Mouse (Mus musculus): ENCODE results near the gene Dnm3. TPM values are rescaled to one million over a fixed set of nuclear protein-coding genes. Genes with fewer than 3 reads are reported as not detected.
A peak's percentile ranks its signal among the peaks of the same experiment; 100 is the strongest.

Gene Dnm3
- polyA plus RNA-seq, 1 experiment from 2014 or later: 4.4 TPM

- 0 out of 2 replicates have a peak overlapping the region, but pooled peaks have one; percentile 11 for H3K27ac ChIP-seq
- H3K4me2 ChIP-seq (replicated peaks): no peak overlapping the region
- H3K4me1 ChIP-seq (replicated peaks): 0 out of 2 replicates have a peak, but pooled peaks cover 3% of the 10 kb centered on the region
- no peak overlapping the region for H3K4me3 ChIP-seq (replicated peaks)
- no peaks in the 10 kb centered on the region for H3K27me3 ChIP-seq (replicated peaks)
- no peaks in the 10 kb centered on the region for H3K9me3 ChIP-seq
- no peaks in the 10 kb centered on the region for H3K36me3 ChIP-seq
- ATAC-seq: no peak
- WGBS: 69% methylated on average over 8 of the region's 8 CpGs
- H3K9ac ChIP-seq: no peak overlapping the region
Measured at GRCm38 (mm10) chr1:162081693-162082372, 396.0 kb downstream of the Dnm3 start.

- no peaks in the 10 kb centered on the region for H3K9me3 ChIP-seq
- no peak overlapping the region for H3K9ac ChIP-seq
- peaks cover 9% of the 10 kb centered on the region; the same call in 1 of the 2 replicates for H3K4me1 ChIP-seq (replicated peaks)
- H3K27me3 ChIP-seq (replicated peaks): no peaks in the 10 kb centered on the region
- H3K4me3 ChIP-seq (replicated peaks): no peak overlapping the region
- WGBS: 88% methylated on average over 7 of the region's 7 CpGs
- no peak overlapping the region for H3K4me2 ChIP-seq (replicated peaks)
- no peak overlapping the region for H3K27ac ChIP-seq
- ATAC-seq: no peak
- H3K36me3 ChIP-seq: no peaks in the 10 kb centered on the region
Measured at GRCm38 (mm10) chr1:162079989-162080388, 397.8 kb downstream of the Dnm3 start.

- Histone ChIP-seq H3K9me3 (no peaks in the 10 kb centered on the region), H3K4me1 (replicated peaks) (peaks cover 6% of the 10 kb centered on the region; the same call in 1 of the 2 replicates), H3K27me3 (replicated peaks) (no peaks in the 10 kb centered on the region), H3K9ac (no peak overlapping the region), H3K4me2 (replicated peaks) (no peak overlapping the region), H3K27ac (peak overlapping the region; percentile 59; the same call in 1 of the 2 replicates), H3K36me3 (no peaks in the 10 kb centered on the region), H3K4me3 (replicated peaks) (no peak overlapping the region)
- WGBS: 73% methylated on average over 6 of the region's 6 CpGs
- ATAC-seq: no peak
Measured at GRCm38 (mm10) chr1:162077454-162077853, 400.4 kb downstream of the Dnm3 start.

GRCm38 (mm10) chr1:162076581-162077001 lies 401.2 kb downstream of the Dnm3 start:
- H3K4me1 ChIP-seq (replicated peaks): peaks cover 6% of the 10 kb centered on the region; the same call in 1 of the 2 replicates
- H3K4me3 ChIP-seq (replicated peaks): no peak overlapping the region
- H3K27me3 ChIP-seq (replicated peaks): no peaks in the 10 kb centered on the region
- no peaks in the 10 kb centered on the region for H3K36me3 ChIP-seq
- ATAC-seq: peak; percentile 49; the same call in 1 of the 2 replicates
- no peaks in the 10 kb centered on the region for H3K9me3 ChIP-seq
- peak overlapping the region; percentile 59 for H3K27ac ChIP-seq
- H3K4me2 ChIP-seq (replicated peaks): no peak overlapping the region
- no peak overlapping the region for H3K9ac ChIP-seq
- 37% methylated on average over 10 of the region's 10 CpGs for WGBS

- Histone ChIP-seq H3K9ac (no peak overlapping the region), H3K4me2 (replicated peaks) (no peak overlapping the region), H3K4me3 (replicated peaks) (no peak overlapping the region), H3K27ac (peak overlapping the region; percentile 80; the same call in 1 of the 2 replicates), H3K9me3 (no peaks in the 10 kb centered on the region), H3K4me1 (replicated peaks) (peaks cover 6% of the 10 kb centered on the region; the same call in 1 of the 2 replicates), H3K36me3 (no peaks in the 10 kb centered on the region), H3K27me3 (replicated peaks) (no peaks in the 10 kb centered on the region)
- WGBS: 73% methylated on average over 10 of the region's 10 CpGs
- ATAC-seq: no peak
Measured at GRCm38 (mm10) chr1:162075831-162076230, 402.0 kb downstream of the Dnm3 start.

- Histone ChIP-seq H3K4me1 (replicated peaks) (peaks cover 6% of the 10 kb centered on the region; the same call in 1 of the 2 replicates), H3K27me3 (replicated peaks) (no peaks in the 10 kb centered on the region), H3K4me2 (replicated peaks) (no peak overlapping the region), H3K9ac (no peak overlapping the region), H3K27ac (peak overlapping the region; percentile 80), H3K9me3 (no peaks in the 10 kb centered on the region), H3K4me3 (replicated peaks) (no peak overlapping the region), H3K36me3 (no peaks in the 10 kb centered on the region)
- 55% methylated on average over 4 of the region's 4 CpGs for WGBS
- ATAC-seq: no peak
Measured at GRCm38 (mm10) chr1:162075416-162075815, 402.4 kb downstream of the Dnm3 start.

- Histone ChIP-seq H3K4me3 (replicated peaks) (no peak overlapping the region), H3K4me1 (replicated peaks) (peaks cover 6% of the 10 kb centered on the region; the same call in 1 of the 2 replicates), H3K27me3 (replicated peaks) (no peaks in the 10 kb centered on the region), H3K36me3 (no peaks in the 10 kb centered on the region), H3K27ac (peak overlapping the region; percentile 80), H3K4me2 (replicated peaks) (no peak overlapping the region), H3K9ac (no peak overlapping the region), H3K9me3 (no peaks in the 10 kb centered on the region)
- ATAC-seq: peak; percentile 41; the same call in 1 of the 2 replicates
- WGBS: 57% methylated on average over 17 of the region's 17 CpGs
Measured at GRCm38 (mm10) chr1:162074626-162075410, 403.0 kb downstream of the Dnm3 start.

GRCm38 (mm10) chr1:162072917-162073578 lies 404.8 kb downstream of the Dnm3 start:
- Histone ChIP-seq H3K4me2 (replicated peaks) (no peak overlapping the region), H3K9ac (no peak overlapping the region), H3K27ac (peak overlapping the region; percentile 58), H3K4me1 (replicated peaks) (peaks cover 6% of the 10 kb centered on the region; the same call in 1 of the 2 replicates), H3K27me3 (replicated peaks) (no peaks in the 10 kb centered on the region), H3K36me3 (no peaks in the 10 kb centered on the region), H3K9me3 (no peaks in the 10 kb centered on the region), H3K4me3 (replicated peaks) (no peak overlapping the region)
- 54% methylated on average over 7 of the region's 7 CpGs for WGBS
- ATAC-seq: no peak

- no peak for ATAC-seq
- 23% methylated on average over 6 of the region's 6 CpGs for WGBS
- no peak overlapping the region for H3K27ac ChIP-seq
- no peak overlapping the region for H3K9ac ChIP-seq
- H3K9me3 ChIP-seq: no peaks in the 10 kb centered on the region
- H3K4me1 ChIP-seq (replicated peaks): no peaks in the 10 kb centered on the region
- H3K27me3 ChIP-seq (replicated peaks): no peaks in the 10 kb centered on the region
- no peak overlapping the region for H3K4me3 ChIP-seq (replicated peaks)
- no peak overlapping the region for H3K4me2 ChIP-seq (replicated peaks)
- no peaks in the 10 kb centered on the region for H3K36me3 ChIP-seq
Measured at GRCm38 (mm10) chr1:162053608-162054007, 424.2 kb downstream of the Dnm3 start.

GRCm38 (mm10) chr1:162053186-162053585 lies 424.6 kb downstream of the Dnm3 start:
- Histone ChIP-seq H3K4me2 (replicated peaks) (no peak overlapping the region), H3K9me3 (no peaks in the 10 kb centered on the region), H3K36me3 (no peaks in the 10 kb centered on the region), H3K27me3 (replicated peaks) (no peaks in the 10 kb centered on the region), H3K4me3 (replicated peaks) (no peak overlapping the region), H3K9ac (no peak overlapping the region), H3K27ac (no peak overlapping the region), H3K4me1 (replicated peaks) (no peaks in the 10 kb centered on the region)
- 56% methylated on average over 7 of the region's 7 CpGs for WGBS
- ATAC-seq: no peak

- Histone ChIP-seq H3K4me3 (replicated peaks) (no peak overlapping the region), H3K4me2 (replicated peaks) (no peak overlapping the region), H3K4me1 (replicated peaks) (no peaks in the 10 kb centered on the region), H3K9ac (no peak overlapping the region), H3K27ac (no peak overlapping the region), H3K9me3 (no peaks in the 10 kb centered on the region), H3K27me3 (replicated peaks) (no peaks in the 10 kb centered on the region), H3K36me3 (no peaks in the 10 kb centered on the region)
- ATAC-seq: no peak
- 83% methylated on average over 6 of the region's 6 CpGs for whole genome bisulfite sequencing
Measured at GRCm38 (mm10) chr1:162052755-162053154, 425.1 kb downstream of the Dnm3 start.

- Histone ChIP-seq H3K9ac (no peak overlapping the region), H3K9me3 (no peaks in the 10 kb centered on the region), H3K27me3 (replicated peaks) (no peaks in the 10 kb centered on the region), H3K4me3 (replicated peaks) (no peak overlapping the region), H3K4me1 (replicated peaks) (no peaks in the 10 kb centered on the region), H3K36me3 (no peaks in the 10 kb centered on the region), H3K27ac (no peak overlapping the region), H3K4me2 (replicated peaks) (no peak overlapping the region)
- WGBS: 81% methylated on average over 7 of the region's 7 CpGs
- ATAC-seq: no peak
Measured at GRCm38 (mm10) chr1:162052138-162052537, 425.7 kb downstream of the Dnm3 start.

All from intestine, embryonic 15.5 days (tissue).